Mouse (Mus musculus): Measurements from ENCODE around the gene Mapk7.

DNA sequence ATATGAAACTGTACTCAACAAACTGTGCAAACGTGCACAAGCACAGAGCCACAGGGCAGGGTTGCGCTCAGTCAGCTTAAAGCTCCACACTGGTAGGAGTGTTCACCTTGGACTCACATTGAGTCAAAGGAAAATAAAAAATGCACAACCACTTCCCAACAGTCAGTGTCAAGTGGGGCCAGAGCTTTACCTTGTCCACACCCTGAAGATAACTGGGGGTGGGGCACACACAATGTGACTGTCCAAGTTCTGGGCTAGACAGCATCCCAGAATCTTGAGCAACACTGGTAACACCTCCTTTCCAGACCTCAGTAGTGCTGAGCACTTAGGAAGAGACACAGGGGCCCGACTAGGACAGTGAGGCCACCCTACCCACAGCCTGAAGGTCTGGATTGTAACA, 24.7 kb upstream of the Mapk7 start:
- no peak for TF ChIP-seq CTCF (IDR thresholded peaks at IDR 0.05; ENCODE audit: extremely low read depth, insufficient read depth, low read length)
- TF ChIP-seq POLR2A (IDR thresholded peaks at IDR 0.05; ENCODE audit: extremely low read depth, insufficient read depth, low read length), result no peak

Data from cortical plate, adult 2 months (tissue).